In the genomic region with DNA sequence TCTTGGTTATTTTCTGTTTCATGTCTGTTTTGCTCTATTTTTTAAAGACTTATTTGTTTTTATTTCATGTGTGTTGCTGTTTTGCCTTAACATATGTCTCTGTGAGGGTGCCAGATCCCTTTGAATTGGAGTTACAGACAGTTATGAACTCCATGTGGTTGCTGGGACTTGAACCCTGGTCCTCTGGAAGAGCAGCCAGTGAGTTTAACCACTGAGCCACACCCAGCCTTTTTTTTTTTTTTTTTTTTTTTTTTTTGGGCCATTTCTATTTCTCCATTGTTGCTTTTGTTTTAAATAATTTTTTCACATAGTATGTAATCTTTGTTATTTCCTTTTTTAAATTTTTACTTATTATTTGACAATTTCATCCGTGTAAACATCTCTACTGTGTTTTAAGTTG, we compare ENCODE assay signal across 24 mouse cellular contexts.
"Had no signal": no experiment of that assay in that cellular context is flagged by ENCODE, and none has a peak within 500 bp of the region (broad histone marks: within the 10 kb centered on the region; RNA-seq: fewer than 3 reads in every experiment).

No protein-coding gene starts in this region.

- H3K9ac ChIP-seq: heart, embryonic 12.5 days; hindbrain, embryonic 12.5 days; hindbrain, embryonic 14.5 days; intestine, embryonic 15.5 days; limb, embryonic 13.5 days; limb, embryonic 15.5 days had no signal

- H3K4me3 ChIP-seq: gastrocnemius, adult 2 months; heart, embryonic 10.5 days; heart, embryonic 12.5 days; hindbrain, embryonic 10.5 days; hindbrain, embryonic 12.5 days; intestine, embryonic 15.5 days; layer of hippocampus, adult 2 months; left cerebral cortex, adult 2 months; limb, embryonic 13.5 days; limb, embryonic 15.5 days had no signal

- H3K27ac ChIP-seq: gastrocnemius, adult 2 months; heart, embryonic 10.5 days; hindbrain, embryonic 10.5 days; hindbrain, embryonic 12.5 days; hindbrain, embryonic 14.5 days; intestine, embryonic 15.5 days; layer of hippocampus, adult 2 months; left cerebral cortex, adult 2 months; limb, embryonic 13.5 days; limb, embryonic 15.5 days had no signal

- H3K27me3 ChIP-seq: heart, embryonic 12.5 days; hindbrain, embryonic 12.5 days; intestine, embryonic 15.5 days; limb, embryonic 13.5 days; limb, embryonic 15.5 days had no signal

- DNase-seq: gastrocnemius, adult 2 months; gastrocnemius, postnatal 10 days; gastrocnemius, postnatal 25 days; heart, adult 18-20 months; heart, postnatal 10 days; heart, postnatal 4 days; kidney, adult 18-20 months; kidney, adult 8-10 months; kidney, postnatal 10 days; kidney, postnatal 25 days; kidney, postnatal 4 days had no signal

- H3K4me2 ChIP-seq: heart, embryonic 12.5 days; hindbrain, embryonic 12.5 days; hindbrain, embryonic 14.5 days; intestine, embryonic 15.5 days; limb, embryonic 13.5 days; limb, embryonic 15.5 days had no signal

- ATAC-seq: hindbrain, embryonic 16.5 days; inflammation-experienced regulatory T-cells, adult 6 months; intestine, embryonic 15.5 days; intestine, postnatal 0 days had no signal

- H3K9me3 ChIP-seq: heart, embryonic 10.5 days; heart, embryonic 12.5 days; hindbrain, embryonic 10.5 days; hindbrain, embryonic 12.5 days; intestine, embryonic 15.5 days; limb, embryonic 13.5 days; limb, embryonic 15.5 days had no signal

- H3K36me3 ChIP-seq: heart, embryonic 10.5 days; heart, embryonic 12.5 days; hindbrain, embryonic 10.5 days; hindbrain, embryonic 12.5 days; intestine, embryonic 15.5 days; limb, embryonic 13.5 days; limb, embryonic 15.5 days had no signal
